Mouse (Mus musculus): Measurements from ENCODE around the gene Olfr1231. TPM values are rescaled to one million over a fixed set of nuclear protein-coding genes. Genes with fewer than 3 reads are reported as not detected.

Gene Olfr1231
- total RNA-seq (2014; rRNA removed) (not detected in 2 replicates), polyA plus RNA-seq (2015; fragmentation: Nextera tagmentation; extraction: Ambion mirVana) (not detected in 2 replicates)

DNA sequence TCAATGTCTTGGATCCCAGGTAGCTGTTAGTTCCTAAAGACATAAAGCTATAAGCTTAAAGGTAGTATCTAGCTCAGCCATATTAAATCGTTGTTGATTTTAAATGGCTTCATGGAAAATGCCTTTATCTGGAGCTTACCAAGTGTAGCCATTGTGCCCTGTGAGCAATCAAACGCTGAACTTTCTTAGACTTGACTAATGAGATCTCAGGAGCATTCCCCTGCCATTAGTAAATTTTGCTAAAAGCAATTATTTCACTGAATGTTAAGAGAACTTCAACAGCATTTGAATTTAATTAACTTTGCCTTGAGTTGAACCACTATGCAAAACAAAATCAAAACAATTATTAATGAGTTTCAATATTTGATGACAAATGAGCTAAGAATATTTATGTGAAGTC, at the start of gene Olfr1231:
Olfr1231 (minus strand) TSS at position 101 of the 400 bp plus-strand sequence.
- Histone ChIP-seq H3K27me3 (ENCODE audit: insufficient read depth, low read length) (no peaks in the 10 kb centered on the region), H3K27ac (ENCODE audit: low read depth, low read length) (no peak within 1 kb of the TSS), H3K9ac (replicated peaks; ENCODE audit: low read length, poor library complexity, severe bottlenecking) (no peak within 1 kb of the TSS), H3K4me3 (ENCODE audit: low read depth, low read length) (no peak within 1 kb of the TSS), H3K9me3 (ENCODE audit: low read length) (no peaks in the 10 kb centered on the region), H3K36me3 (ENCODE audit: insufficient read depth, low read length) (no peaks in the 10 kb centered on the region), H3K4me2 (ENCODE audit: low read depth, low read length, poor library complexity, severe bottlenecking) (no peak within 1 kb of the TSS), H3K4me1 (ENCODE audit: insufficient read depth, low read length) (no peaks in the 10 kb centered on the region)
- 66% methylated on average over 2 of the region's 2 CpGs for WGBS
- ATAC-seq (ENCODE audit: low FRiP score) = no peak
- no peak for TF ChIP-seq CTCF (IDR thresholded peaks at IDR 0.05)
- DNase-seq (ENCODE audit: low spot score) = peak; percentile 2

DNA sequence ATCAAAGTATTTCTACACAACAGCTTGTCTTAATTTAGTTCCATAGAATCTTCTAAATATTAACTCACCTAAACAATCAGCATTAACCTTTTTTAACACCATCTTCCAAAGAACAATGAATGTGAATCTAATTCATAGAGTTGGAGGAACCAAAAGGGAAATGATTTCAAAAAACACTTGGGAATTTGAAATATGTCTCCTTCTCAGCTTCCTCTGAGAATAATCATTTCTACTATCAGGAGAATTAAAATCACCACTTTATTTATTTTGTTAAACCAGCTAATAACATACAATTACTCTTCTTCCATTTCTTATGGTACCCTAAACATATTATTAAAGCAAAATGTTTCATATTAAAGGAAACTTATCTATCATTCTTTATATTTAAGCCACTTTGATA, 35.4 kb upstream of the Olfr1231 start, which contains the start of gene Olfr1233:
Olfr1233 (minus strand) TSS at position 101 of the 400 bp plus-strand sequence.
- Histone ChIP-seq H3K36me3 (ENCODE audit: insufficient read depth, low read length) (no peaks in the 10 kb centered on the region), H3K4me3 (ENCODE audit: low read depth, low read length) (no peak within 1 kb of the TSS), H3K4me2 (ENCODE audit: low read depth, low read length, poor library complexity, severe bottlenecking) (no peak within 1 kb of the TSS), H3K4me1 (ENCODE audit: insufficient read depth, low read length) (no peaks in the 10 kb centered on the region), H3K27ac (ENCODE audit: low read depth, low read length) (no peak within 1 kb of the TSS), H3K9me3 (ENCODE audit: low read length) (no peaks in the 10 kb centered on the region), H3K27me3 (ENCODE audit: insufficient read depth, low read length) (no peaks in the 10 kb centered on the region), H3K9ac (replicated peaks; ENCODE audit: low read length, poor library complexity, severe bottlenecking) (no peak within 1 kb of the TSS)
- ATAC-seq (ENCODE audit: low FRiP score) (no peak), DNase-seq (ENCODE audit: low spot score) (no peak)
- no peak for TF ChIP-seq CTCF (IDR thresholded peaks at IDR 0.05)

DNA sequence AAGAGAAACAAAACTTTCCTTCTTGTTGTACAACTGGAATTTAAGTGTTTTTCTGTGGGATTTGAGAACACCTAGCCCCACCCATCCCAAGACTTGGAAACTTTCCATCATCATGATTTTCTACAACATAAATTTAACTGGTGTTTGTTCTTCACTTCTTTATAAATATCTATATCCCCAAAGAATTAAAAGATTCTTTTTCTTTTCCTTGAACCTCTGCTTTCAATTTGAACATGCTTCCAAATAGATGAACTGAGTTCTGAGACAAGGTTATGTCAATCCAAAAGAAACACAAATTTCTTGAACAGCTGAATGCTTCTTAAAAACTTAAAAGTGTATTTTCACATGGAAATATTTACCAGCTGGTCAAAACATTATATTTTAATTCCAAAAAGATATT, 22.7 kb upstream of the Olfr1231 start, which contains the start of gene Olfr1232:
Olfr1232 (minus strand) TSS at position 101 of the 400 bp plus-strand sequence.
- H3K9me3 ChIP-seq (ENCODE audit: low read length) = no peaks in the 10 kb centered on the region
- no peaks in the 10 kb centered on the region for H3K4me1 ChIP-seq (ENCODE audit: insufficient read depth, low read length)
- H3K4me3 ChIP-seq (ENCODE audit: low read depth, low read length) = no peak within 1 kb of the TSS
- DNase-seq (ENCODE audit: low spot score) = no peak
- TF ChIP-seq CTCF (IDR thresholded peaks at IDR 0.05) = no peak
- no peaks in the 10 kb centered on the region for H3K27me3 ChIP-seq (ENCODE audit: insufficient read depth, low read length)
- H3K9ac ChIP-seq (replicated peaks; ENCODE audit: low read length, poor library complexity, severe bottlenecking) = no peak within 1 kb of the TSS
- no peaks in the 10 kb centered on the region for H3K36me3 ChIP-seq (ENCODE audit: insufficient read depth, low read length)
- no peak within 1 kb of the TSS for H3K27ac ChIP-seq (ENCODE audit: low read depth, low read length)
- no peak for ATAC-seq (ENCODE audit: low FRiP score)
- no peak within 1 kb of the TSS for H3K4me2 ChIP-seq (ENCODE audit: low read depth, low read length, poor library complexity, severe bottlenecking)

DNA sequence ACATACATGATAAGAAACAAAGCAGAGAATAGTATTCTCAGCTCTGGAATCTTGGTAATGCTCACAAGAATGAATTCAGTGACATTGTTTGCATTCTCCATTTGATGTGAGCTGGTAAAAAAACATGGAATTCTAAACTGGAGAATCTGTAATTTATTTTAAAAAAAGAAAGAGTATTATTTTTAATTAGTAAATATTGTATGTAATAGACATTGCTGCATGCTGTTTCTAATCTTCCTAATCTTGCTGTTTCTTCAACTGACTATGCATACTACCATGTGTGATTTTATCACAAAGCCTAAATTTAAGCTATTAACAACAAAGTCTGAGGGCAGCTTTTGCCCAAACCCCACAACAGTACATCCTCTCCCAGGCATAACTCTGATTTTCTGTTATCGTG, 9.7 kb downstream of the Olfr1231 start, which contains the start of gene Olfr1230:
Olfr1230 (minus strand) TSS at position 101 of the 400 bp plus-strand sequence.
- 92% methylated on average over 1 of the region's 1 CpGs for WGBS
- H3K27me3 ChIP-seq (ENCODE audit: insufficient read depth, low read length) = no peaks in the 10 kb centered on the region
- TF ChIP-seq CTCF (IDR thresholded peaks at IDR 0.05) = no peak
- DNase-seq (ENCODE audit: low spot score) = no peak
- H3K4me1 ChIP-seq (ENCODE audit: insufficient read depth, low read length) = no peaks in the 10 kb centered on the region
- no peak within 1 kb of the TSS for H3K4me2 ChIP-seq (ENCODE audit: low read depth, low read length, poor library complexity, severe bottlenecking)
- H3K9me3 ChIP-seq (ENCODE audit: low read length) = no peaks in the 10 kb centered on the region
- H3K4me3 ChIP-seq (ENCODE audit: low read depth, low read length) = no peak within 1 kb of the TSS
- no peak within 1 kb of the TSS for H3K27ac ChIP-seq (ENCODE audit: low read depth, low read length)
- no peaks in the 10 kb centered on the region for H3K36me3 ChIP-seq (ENCODE audit: insufficient read depth, low read length)
- ATAC-seq (ENCODE audit: low FRiP score) = no peak
- no peak within 1 kb of the TSS for H3K9ac ChIP-seq (replicated peaks; ENCODE audit: low read length, poor library complexity, severe bottlenecking)

DNA sequence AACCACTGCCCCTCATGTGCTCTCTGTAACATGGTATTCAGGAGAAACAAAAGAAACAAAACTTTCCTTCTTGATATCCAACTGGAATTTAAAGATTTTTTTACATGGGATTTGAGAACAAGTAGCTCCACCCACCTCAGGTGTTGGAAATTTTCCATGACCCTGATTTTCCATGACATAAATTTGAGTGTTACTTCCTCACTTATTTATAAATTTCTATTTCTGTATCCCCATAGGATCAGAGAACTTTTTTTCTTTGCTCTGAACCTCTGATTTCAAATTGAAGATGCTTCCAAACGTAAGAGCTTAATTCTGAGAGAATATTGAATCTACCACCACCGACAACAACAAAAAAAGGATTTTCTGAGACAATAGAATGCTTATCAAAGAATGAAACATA, 19.0 kb downstream of the Olfr1231 start, which contains the start of gene Olfr1229:
Olfr1229 (minus strand) TSS at position 101 of the 400 bp plus-strand sequence.
- Histone ChIP-seq H3K27ac (ENCODE audit: low read depth, low read length) (no peak within 1 kb of the TSS), H3K27me3 (ENCODE audit: insufficient read depth, low read length) (no peaks in the 10 kb centered on the region), H3K9me3 (ENCODE audit: low read length) (no peaks in the 10 kb centered on the region), H3K4me3 (ENCODE audit: low read depth, low read length) (no peak within 1 kb of the TSS), H3K4me2 (ENCODE audit: low read depth, low read length, poor library complexity, severe bottlenecking) (no peak within 1 kb of the TSS), H3K4me1 (ENCODE audit: insufficient read depth, low read length) (no peaks in the 10 kb centered on the region), H3K9ac (replicated peaks; ENCODE audit: low read length, poor library complexity, severe bottlenecking) (no peak within 1 kb of the TSS), H3K36me3 (ENCODE audit: insufficient read depth, low read length) (no peaks in the 10 kb centered on the region)
- no peak for DNase-seq (ENCODE audit: low spot score)
- 72% methylated on average over 2 of the region's 2 CpGs for WGBS
- no peak for TF ChIP-seq CTCF (IDR thresholded peaks at IDR 0.05)
- ATAC-seq (ENCODE audit: low FRiP score) = no peak

DNA sequence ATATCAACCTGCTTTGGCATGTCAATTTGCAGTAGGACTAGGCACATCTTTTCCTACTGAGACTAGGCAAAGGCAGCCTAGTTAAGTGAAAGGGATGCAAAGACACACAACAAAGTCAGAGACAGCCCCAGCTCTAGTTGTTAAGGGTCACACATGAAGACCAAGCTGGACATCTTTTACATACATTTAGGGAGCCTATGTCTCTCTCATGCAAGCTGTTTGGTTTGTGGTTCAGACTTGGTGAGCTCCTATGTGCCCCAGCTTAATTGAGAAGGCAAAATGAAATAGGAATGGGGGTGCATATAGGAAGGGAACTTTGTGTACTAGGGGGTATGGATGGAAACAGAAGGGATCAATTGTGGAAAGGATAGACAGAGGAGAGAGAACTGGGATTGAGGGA, 52.9 kb downstream of the Olfr1231 start, which contains the start of gene Olfr1228:
Olfr1228 (minus strand) TSS at position 101 of the 400 bp plus-strand sequence.
- Histone ChIP-seq H3K27ac (ENCODE audit: low read depth, low read length) (no peak within 1 kb of the TSS), H3K4me1 (ENCODE audit: insufficient read depth, low read length) (no peaks in the 10 kb centered on the region), H3K4me2 (ENCODE audit: low read depth, low read length, poor library complexity, severe bottlenecking) (no peak within 1 kb of the TSS), H3K27me3 (ENCODE audit: insufficient read depth, low read length) (no peaks in the 10 kb centered on the region), H3K36me3 (ENCODE audit: insufficient read depth, low read length) (no peaks in the 10 kb centered on the region), H3K9ac (replicated peaks; ENCODE audit: low read length, poor library complexity, severe bottlenecking) (no peak within 1 kb of the TSS), H3K9me3 (ENCODE audit: low read length) (no peaks in the 10 kb centered on the region), H3K4me3 (ENCODE audit: low read depth, low read length) (no peak within 1 kb of the TSS)
- ATAC-seq (ENCODE audit: low FRiP score) (no peak), DNase-seq (ENCODE audit: low spot score) (no peak)
- TF ChIP-seq CTCF (IDR thresholded peaks at IDR 0.05) = no peak

Other genes with a start within 250 kb of the Olfr1231 start
- gene Olfr1218, start 245.9 kb downstream of the Olfr1231 start, total RNA-seq (2014; rRNA removed) = not detected in 2 replicates
- not detected in 2 replicates for gene Olfr1218, start 245.9 kb downstream of the Olfr1231 start, polyA plus RNA-seq (2015; fragmentation: Nextera tagmentation; extraction: Ambion mirVana)
- not detected in 2 replicates for gene Olfr1219, start 223.6 kb downstream of the Olfr1231 start, total RNA-seq (2014; rRNA removed)
- not detected in 2 replicates for gene Olfr1219, start 223.6 kb downstream of the Olfr1231 start, polyA plus RNA-seq (2015; fragmentation: Nextera tagmentation; extraction: Ambion mirVana)
- gene Olfr1220, start 200.2 kb downstream of the Olfr1231 start, total RNA-seq (2014; rRNA removed) = not detected in 2 replicates
- gene Olfr1220, start 200.2 kb downstream of the Olfr1231 start, polyA plus RNA-seq (2015; fragmentation: Nextera tagmentation; extraction: Ambion mirVana) = not detected in 2 replicates
- gene Olfr1221, start 189.8 kb downstream of the Olfr1231 start, total RNA-seq (2014; rRNA removed) = not detected in 2 replicates
- gene Olfr1221, start 189.8 kb downstream of the Olfr1231 start, polyA plus RNA-seq (2015; fragmentation: Nextera tagmentation; extraction: Ambion mirVana) = not detected in 2 replicates
- not detected in 2 replicates for gene Olfr1222, start 174.0 kb downstream of the Olfr1231 start, total RNA-seq (2014; rRNA removed)
- not detected in 2 replicates for gene Olfr1222, start 174.0 kb downstream of the Olfr1231 start, polyA plus RNA-seq (2015; fragmentation: Nextera tagmentation; extraction: Ambion mirVana)
- not detected in 2 replicates for gene Olfr1223, start 155.5 kb downstream of the Olfr1231 start, total RNA-seq (2014; rRNA removed)
- gene Olfr1223, start 155.5 kb downstream of the Olfr1231 start, polyA plus RNA-seq (2015; fragmentation: Nextera tagmentation; extraction: Ambion mirVana) = not detected in 2 replicates
- gene Olfr1224-ps1, start 143.0 kb downstream of the Olfr1231 start, total RNA-seq (2014; rRNA removed) = not detected in 2 replicates
- not detected in 2 replicates for gene Olfr1224-ps1, start 143.0 kb downstream of the Olfr1231 start, polyA plus RNA-seq (2015; fragmentation: Nextera tagmentation; extraction: Ambion mirVana)
- gene Olfr1225, start 132.4 kb downstream of the Olfr1231 start, total RNA-seq (2014; rRNA removed) = not detected in 2 replicates
- not detected in 2 replicates for gene Olfr1225, start 132.4 kb downstream of the Olfr1231 start, polyA plus RNA-seq (2015; fragmentation: Nextera tagmentation; extraction: Ambion mirVana)
- not detected in 2 replicates for gene Olfr1226, start 107.0 kb downstream of the Olfr1231 start, total RNA-seq (2014; rRNA removed)
- not detected in 2 replicates for gene Olfr1226, start 107.0 kb downstream of the Olfr1231 start, polyA plus RNA-seq (2015; fragmentation: Nextera tagmentation; extraction: Ambion mirVana)
- not detected in 2 replicates for gene Olfr1228, start 53.0 kb downstream of the Olfr1231 start, total RNA-seq (2014; rRNA removed)
- not detected in 2 replicates for gene Olfr1228, start 53.0 kb downstream of the Olfr1231 start, polyA plus RNA-seq (2015; fragmentation: Nextera tagmentation; extraction: Ambion mirVana)
- gene Olfr1229, start 19.1 kb downstream of the Olfr1231 start, total RNA-seq (2014; rRNA removed) = not detected in 2 replicates
- not detected in 2 replicates for gene Olfr1229, start 19.1 kb downstream of the Olfr1231 start, polyA plus RNA-seq (2015; fragmentation: Nextera tagmentation; extraction: Ambion mirVana)
- gene Olfr1230, start 9.8 kb downstream of the Olfr1231 start, total RNA-seq (2014; rRNA removed) = not detected in 2 replicates
- gene Olfr1230, start 9.8 kb downstream of the Olfr1231 start, polyA plus RNA-seq (2015; fragmentation: Nextera tagmentation; extraction: Ambion mirVana) = not detected in 2 replicates
- gene Olfr1232, start 22.6 kb upstream of the Olfr1231 start, total RNA-seq (2014; rRNA removed) = not detected in 2 replicates
- gene Olfr1232, start 22.6 kb upstream of the Olfr1231 start, polyA plus RNA-seq (2015; fragmentation: Nextera tagmentation; extraction: Ambion mirVana) = not detected in 2 replicates
- not detected in 2 replicates for gene Olfr1233, start 35.3 kb upstream of the Olfr1231 start, total RNA-seq (2014; rRNA removed)
- gene Olfr1233, start 35.3 kb upstream of the Olfr1231 start, polyA plus RNA-seq (2015; fragmentation: Nextera tagmentation; extraction: Ambion mirVana) = not detected in 2 replicates
- gene Olfr1234, start 57.8 kb upstream of the Olfr1231 start, total RNA-seq (2014; rRNA removed) = not detected in 2 replicates
- gene Olfr1234, start 57.8 kb upstream of the Olfr1231 start, polyA plus RNA-seq (2015; fragmentation: Nextera tagmentation; extraction: Ambion mirVana) = not detected in 2 replicates
- gene Olfr1238, start 102.6 kb upstream of the Olfr1231 start, total RNA-seq (2014; rRNA removed) = not detected in 2 replicates
- gene Olfr1238, start 102.6 kb upstream of the Olfr1231 start, polyA plus RNA-seq (2015; fragmentation: Nextera tagmentation; extraction: Ambion mirVana) = not detected in 2 replicates
- not detected in 2 replicates for gene Olfr1239, start 113.3 kb upstream of the Olfr1231 start, total RNA-seq (2014; rRNA removed)
- not detected in 2 replicates for gene Olfr1239, start 113.3 kb upstream of the Olfr1231 start, polyA plus RNA-seq (2015; fragmentation: Nextera tagmentation; extraction: Ambion mirVana)
- gene Olfr1240, start 135.9 kb upstream of the Olfr1231 start, total RNA-seq (2014; rRNA removed) = not detected in 2 replicates
- not detected in 2 replicates for gene Olfr1240, start 135.9 kb upstream of the Olfr1231 start, polyA plus RNA-seq (2015; fragmentation: Nextera tagmentation; extraction: Ambion mirVana)
- gene Olfr1241, start 180.1 kb upstream of the Olfr1231 start, total RNA-seq (2014; rRNA removed) = not detected in 2 replicates
- not detected in 2 replicates for gene Olfr1241, start 180.1 kb upstream of the Olfr1231 start, polyA plus RNA-seq (2015; fragmentation: Nextera tagmentation; extraction: Ambion mirVana)
- not detected in 2 replicates for gene Olfr1242, start 191.3 kb upstream of the Olfr1231 start, total RNA-seq (2014; rRNA removed)
- gene Olfr1242, start 191.3 kb upstream of the Olfr1231 start, polyA plus RNA-seq (2015; fragmentation: Nextera tagmentation; extraction: Ambion mirVana) = not detected in 2 replicates
- not detected in 2 replicates for gene Olfr1243, start 224.4 kb upstream of the Olfr1231 start, total RNA-seq (2014; rRNA removed)
- not detected in 2 replicates for gene Olfr1243, start 224.4 kb upstream of the Olfr1231 start, polyA plus RNA-seq (2015; fragmentation: Nextera tagmentation; extraction: Ambion mirVana)

Data from midbrain, postnatal 0 days (tissue).